Mouse (Mus musculus): ENCODE measurements around the gene Atp6v0a2. TPM values are rescaled to one million over a fixed set of nuclear protein-coding genes. Genes with fewer than 3 reads are reported as not detected.

The Atp6v0a2 gene
- polyA plus RNA-seq, 2 experiments = 5.6 to 12.9 TPM

GRCm38 (mm10) chr5:124713741-124714140 is 85.4 kb downstream of the Atp6v0a2 start:
- DNase-seq (ENCODE audit: low read depth in 3 of 3, low spot score in 3 of 3) = no peak
- no peak overlapping the region for H3K27ac ChIP-seq
- H3K4me3 ChIP-seq (ENCODE audit: insufficient read depth in 1 of 2, low read depth in 2 of 2, low read length in 2 of 2) = no peak overlapping the region
- no peak for ATAC-seq (ENCODE audit: insufficient read depth)
- H3K9me3 ChIP-seq (ENCODE audit: control insufficient read depth, low read length) = no peaks in the 10 kb centered on the region
- 90% methylated on average over 5 of the region's 5 CpGs for WGBS (ENCODE audit: insufficient replicate concordance)
- H3K4me2 ChIP-seq (ENCODE audit: low read depth) = no peak overlapping the region
- TF ChIP-seq EP300 (IDR thresholded peaks at IDR 0.05; ENCODE audit: low read depth) = no peak
- TF ChIP-seq CTCF (IDR thresholded peaks at IDR 0.05; ENCODE audit: low read depth) = no peak
- no peaks in the 10 kb centered on the region for H3K4me1 ChIP-seq (replicated peaks; ENCODE audit: control insufficient read depth in 2 of 2, insufficient read depth in 2 of 2, low read length in 1 of 2)
- no peaks in the 10 kb centered on the region for H3K27me3 ChIP-seq (ENCODE audit: control insufficient read depth, insufficient read depth, low read length)
- peaks cover 7% of the 10 kb centered on the region for H3K36me3 ChIP-seq (replicated peaks; ENCODE audit: control insufficient read depth, insufficient read depth, low read depth)
- H3K9ac ChIP-seq (replicated peaks) = no peak overlapping the region

DNA sequence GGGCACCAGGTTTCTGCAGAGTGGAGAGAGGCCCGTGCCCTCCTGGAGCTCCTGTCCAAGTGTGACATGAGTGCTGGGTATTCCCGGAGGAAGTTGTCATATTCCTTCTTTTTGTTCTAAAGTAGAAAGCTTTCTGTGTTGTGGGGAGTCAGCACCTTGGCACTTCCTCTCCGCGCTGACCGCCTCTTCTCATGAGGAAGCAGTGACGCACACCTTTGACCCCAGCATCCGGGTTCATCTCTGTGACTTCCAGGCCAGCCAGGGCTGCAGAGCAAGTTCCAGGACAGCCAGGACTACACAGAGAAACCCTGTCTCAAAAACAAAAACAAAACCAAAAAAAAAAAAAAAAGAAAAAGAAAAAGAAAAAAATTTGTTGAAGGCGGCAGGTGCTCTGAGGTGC is 86.8 kb downstream of the Atp6v0a2 start:
- TF ChIP-seq EP300 (IDR thresholded peaks at IDR 0.05; ENCODE audit: low read depth) (no peak), CTCF (IDR thresholded peaks at IDR 0.05; ENCODE audit: low read depth) (no peak)
- H3K4me1 ChIP-seq (replicated peaks; ENCODE audit: control insufficient read depth in 2 of 2, insufficient read depth in 2 of 2, low read length in 1 of 2) = no peaks in the 10 kb centered on the region
- DNase-seq (ENCODE audit: low read depth in 3 of 3, low spot score in 3 of 3) (no peak), ATAC-seq (ENCODE audit: insufficient read depth) (no peak)
- peaks cover 11% of the 10 kb centered on the region for H3K36me3 ChIP-seq (replicated peaks; ENCODE audit: control insufficient read depth, insufficient read depth, low read depth)
- H3K27me3 ChIP-seq (ENCODE audit: control insufficient read depth, insufficient read depth, low read length) = no peaks in the 10 kb centered on the region
- no peaks in the 10 kb centered on the region for H3K9me3 ChIP-seq (ENCODE audit: control insufficient read depth, low read length)
- H3K9ac ChIP-seq (replicated peaks) = no peak overlapping the region
- no peak overlapping the region for H3K27ac ChIP-seq
- no peak overlapping the region for H3K4me3 ChIP-seq (ENCODE audit: insufficient read depth in 1 of 2, low read depth in 2 of 2, low read length in 2 of 2)
- H3K4me2 ChIP-seq (ENCODE audit: low read depth) = no peak overlapping the region
- WGBS (ENCODE audit: insufficient replicate concordance) = 81% methylated on average over 8 of the region's 8 CpGs

DNA sequence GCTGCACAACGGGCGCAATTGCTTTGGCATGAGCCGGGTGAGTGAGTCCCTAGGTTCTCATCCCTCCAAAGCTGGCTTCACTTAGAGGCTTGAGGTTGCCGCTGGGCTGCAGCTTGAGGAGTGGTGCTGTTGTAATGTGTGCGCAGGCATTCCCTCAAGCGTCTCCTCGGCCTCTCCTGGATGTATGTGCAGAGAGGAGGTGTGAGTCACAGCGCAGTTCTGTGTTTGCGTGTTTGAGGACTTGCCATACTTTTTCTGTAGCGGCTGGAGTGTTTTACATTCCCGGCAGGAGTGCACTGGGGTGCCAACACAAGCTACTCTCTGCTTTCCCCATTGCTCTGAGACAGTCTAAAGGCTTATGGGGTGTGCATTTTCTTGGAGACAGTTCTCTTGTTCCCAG is 89.6 kb downstream of the Atp6v0a2 start:
- Histone ChIP-seq H3K9ac (replicated peaks) (no peak overlapping the region), H3K9me3 (ENCODE audit: control insufficient read depth, low read length) (no peaks in the 10 kb centered on the region), H3K36me3 (replicated peaks; ENCODE audit: control insufficient read depth, insufficient read depth, low read depth) (peaks cover 8% of the 10 kb centered on the region), H3K27ac (no peak overlapping the region), H3K4me3 (ENCODE audit: insufficient read depth in 1 of 2, low read depth in 2 of 2, low read length in 2 of 2) (no peak overlapping the region), H3K27me3 (ENCODE audit: control insufficient read depth, insufficient read depth, low read length) (no peaks in the 10 kb centered on the region), H3K4me2 (ENCODE audit: low read depth) (no peak overlapping the region), H3K4me1 (replicated peaks; ENCODE audit: control insufficient read depth in 2 of 2, insufficient read depth in 2 of 2, low read length in 1 of 2) (no peaks in the 10 kb centered on the region)
- WGBS (ENCODE audit: insufficient replicate concordance) = 89% methylated on average over 11 of the region's 11 CpGs
- ATAC-seq (ENCODE audit: insufficient read depth) (no peak), DNase-seq (ENCODE audit: low read depth in 3 of 3, low spot score in 3 of 3) (no peak)
- TF ChIP-seq EP300 (IDR thresholded peaks at IDR 0.05; ENCODE audit: low read depth) (no peak), CTCF (IDR thresholded peaks at IDR 0.05; ENCODE audit: low read depth) (no peak)

DNA sequence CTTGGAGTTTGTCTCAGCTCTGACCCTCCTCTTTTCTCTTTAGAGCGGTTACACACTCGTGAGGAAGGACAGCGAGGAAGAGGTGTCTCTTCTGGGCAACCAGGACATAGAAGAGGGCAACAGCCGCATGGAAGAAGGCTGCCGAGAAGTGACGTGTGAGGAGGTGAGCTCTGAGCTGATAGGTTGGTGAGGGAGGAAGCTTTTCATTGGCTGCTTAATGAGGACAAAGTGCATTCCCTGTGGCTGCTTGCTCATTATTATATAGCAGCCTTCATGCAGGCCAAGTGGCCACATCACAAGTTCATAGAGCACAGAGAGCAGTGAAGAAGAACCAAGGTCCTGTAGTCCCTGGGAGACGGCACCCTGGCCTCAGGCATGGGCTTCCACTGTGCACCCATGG is 90.0 kb downstream of the Atp6v0a2 start:
- no peaks in the 10 kb centered on the region for H3K27me3 ChIP-seq (ENCODE audit: control insufficient read depth, insufficient read depth, low read length)
- WGBS (ENCODE audit: insufficient replicate concordance) = 72% methylated on average over 7 of the region's 7 CpGs
- no peak overlapping the region for H3K4me3 ChIP-seq (ENCODE audit: insufficient read depth in 1 of 2, low read depth in 2 of 2, low read length in 2 of 2)
- peaks cover 8% of the 10 kb centered on the region for H3K36me3 ChIP-seq (replicated peaks; ENCODE audit: control insufficient read depth, insufficient read depth, low read depth)
- H3K9ac ChIP-seq (replicated peaks) = no peak overlapping the region
- DNase-seq (ENCODE audit: low read depth in 3 of 3, low spot score in 3 of 3) = no peak
- no peak overlapping the region for H3K27ac ChIP-seq
- no peak for TF ChIP-seq EP300 (IDR thresholded peaks at IDR 0.05; ENCODE audit: low read depth)
- no peaks in the 10 kb centered on the region for H3K9me3 ChIP-seq (ENCODE audit: control insufficient read depth, low read length)
- no peak overlapping the region for H3K4me2 ChIP-seq (ENCODE audit: low read depth)
- no peak for ATAC-seq (ENCODE audit: insufficient read depth)
- no peaks in the 10 kb centered on the region for H3K4me1 ChIP-seq (replicated peaks; ENCODE audit: control insufficient read depth in 2 of 2, insufficient read depth in 2 of 2, low read length in 1 of 2)

DNA sequence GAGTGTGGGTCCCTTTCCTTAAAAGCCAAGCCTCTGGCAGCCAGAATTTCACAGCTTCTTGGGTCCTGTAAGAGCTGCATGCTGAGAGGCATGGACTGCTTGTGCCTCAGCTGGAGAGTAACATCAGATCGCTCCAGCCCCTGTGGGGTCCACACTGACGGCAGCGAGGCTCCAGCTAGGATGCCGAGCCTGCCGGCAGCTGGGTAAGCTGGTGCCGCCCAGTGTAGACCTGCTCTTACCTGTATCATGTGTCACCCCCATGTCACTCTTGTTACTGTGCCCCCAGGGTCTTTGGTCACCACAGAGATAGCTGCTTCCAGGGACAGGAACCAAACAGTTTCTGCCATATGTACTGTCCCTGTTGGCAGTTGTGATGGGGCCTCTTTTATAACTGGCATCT is 94.7 kb downstream of the Atp6v0a2 start:
- H3K4me1 ChIP-seq (replicated peaks; ENCODE audit: control insufficient read depth in 2 of 2, insufficient read depth in 2 of 2, low read length in 1 of 2) = no peaks in the 10 kb centered on the region
- H3K4me3 ChIP-seq (ENCODE audit: insufficient read depth in 1 of 2, low read depth in 2 of 2, low read length in 2 of 2) = no peak overlapping the region
- no peak for ATAC-seq (ENCODE audit: insufficient read depth)
- DNase-seq (ENCODE audit: low read depth in 3 of 3, low spot score in 3 of 3) = no peak
- no peak overlapping the region for H3K4me2 ChIP-seq (ENCODE audit: low read depth)
- TF ChIP-seq CTCF (IDR thresholded peaks at IDR 0.05; ENCODE audit: low read depth) (no peak), EP300 (IDR thresholded peaks at IDR 0.05; ENCODE audit: low read depth) (no peak)
- H3K9ac ChIP-seq (replicated peaks) = no peak overlapping the region
- 75% methylated on average over 6 of the region's 6 CpGs for WGBS (ENCODE audit: insufficient replicate concordance)
- no peaks in the 10 kb centered on the region for H3K9me3 ChIP-seq (ENCODE audit: control insufficient read depth, low read length)
- peaks cover 8% of the 10 kb centered on the region for H3K36me3 ChIP-seq (replicated peaks; ENCODE audit: control insufficient read depth, insufficient read depth, low read depth)
- no peak overlapping the region for H3K27ac ChIP-seq
- no peaks in the 10 kb centered on the region for H3K27me3 ChIP-seq (ENCODE audit: control insufficient read depth, insufficient read depth, low read length)
